Mouse (Mus musculus): ENCODE results near the gene Dock9. TPM values are rescaled to one million over a fixed set of nuclear protein-coding genes. Genes with fewer than 3 reads are reported as not detected.

Dock9 gene
- polyA plus RNA-seq (2012): 2.9 and 3.5 TPM in 2 replicates

GRCm38 (mm10) chr14:121797457-121798410, at the start of gene Dock9:
Gene Dock9 (minus strand): TSS chr14:121797837.

GRCm38 (mm10) chr14:121504781-121505484, 292.7 kb downstream of the Dock9 start, which contains the start of gene Slc15a1:
Gene Slc15a1 (minus strand): TSS chr14:121505252.

Other genes starting within 250 kb of the Dock9 start
- 52.6 and 55.8 TPM in 2 replicates for gene Ubac2, start 80.8 kb upstream of the Dock9 start, polyA plus RNA-seq (2012)
- gene Gpr18, start 117.9 kb upstream of the Dock9 start, polyA plus RNA-seq (2012): 2.1 TPM in 2 replicates
- gene Gpr183, start 167.4 kb upstream of the Dock9 start, polyA plus RNA-seq (2012): 1.7 and 2.3 TPM in 2 replicates
- 0.07 and 0.10 TPM in 2 replicates for gene Timm8a2, start 236.8 kb upstream of the Dock9 start, polyA plus RNA-seq (2012)

All from megakaryocyte-erythroid progenitor cell, adult 5 weeks (primary cell).